Mouse (Mus musculus) hindbrain, embryonic 15.5 days (tissue): ENCODE results near the gene Eng. TPM values are rescaled to one million over a fixed set of nuclear protein-coding genes. Genes with fewer than 3 reads are reported as not detected.

Experiments
- microRNA counts: library from miRNA; unstranded; fragments of <30 nt; microRNA quantifications from one replicate; lab custom pipeline; 2016
- microRNA-seq: library from miRNA; unstranded; fragments of <30 nt; microRNA quantifications from one replicate; pipeline ENCODE4, GENCODE M21; 2016
- polyA plus RNA-seq: library from polyadenylated mRNA; unstranded; fragments of >200 nt; fragmentation: Nextera tagmentation; extraction: Ambion mirVana; gene quantifications from 2 replicates; pipeline ENCODE4 v1.2.1, GENCODE M21; 2015

Gene Eng
- polyA plus RNA-seq, 1 experiment from 2014 or later = 33.9 TPM

MicroRNAs encoded within 50 kb of the gene (microRNA counts, 519-probe panel; counts per million panel counts)
- microRNA mmu-miR-1954 (lab: Ali Mortazavi, UCI) (not detected), microRNA mmu-miR-2861 (lab: Ali Mortazavi, UCI) (2,025 counts per million, percentile 18 among the panel's probes with 10 or more counts)

Small RNAs within 50 kb of the gene (microRNA-seq; reads per million reads assigned to microRNA genes)
- not detected for gene Gm47291
- not detected for gene Mir1954
- not detected for gene Mir2861
- gene Mir3960 = not detected
- gene Mir8093 = not detected

Other genes starting within 250 kb of the Eng start
- 4.8 and 5.8 TPM in 2 replicates for gene Naif1, start 196.1 kb upstream of the Eng start, polyA plus RNA-seq
- gene Slc25a25, start 195.2 kb upstream of the Eng start, polyA plus RNA-seq = 51.4 and 54.4 TPM in 2 replicates
- 7.5 and 9.5 TPM in 2 replicates for gene Fam102a, start 111.3 kb upstream of the Eng start, polyA plus RNA-seq
- gene Dpm2, start 75.7 kb upstream of the Eng start, polyA plus RNA-seq = 138 and 140 TPM in 2 replicates
- 11.9 and 15.3 TPM in 2 replicates for gene Pip5kl1, start 71.8 kb upstream of the Eng start, polyA plus RNA-seq
- gene 9430097D07Rik, start 70.9 kb upstream of the Eng start, polyA plus RNA-seq = 0.79 and 0.87 TPM in 2 replicates
- gene St6galnac4, start 59.5 kb upstream of the Eng start, polyA plus RNA-seq = 41.2 and 41.9 TPM in 2 replicates
- gene St6galnac6, start 46.9 kb upstream of the Eng start, polyA plus RNA-seq = 24.1 and 27.7 TPM in 2 replicates
- 89.0 and 95.9 TPM in 2 replicates for gene Ak1, start 24.8 kb upstream of the Eng start, polyA plus RNA-seq
- gene Fpgs, start 57.5 kb downstream of the Eng start, polyA plus RNA-seq = 20.4 and 22.7 TPM in 2 replicates
- gene Cdk9, start 66.5 kb downstream of the Eng start, polyA plus RNA-seq = 69.0 and 73.4 TPM in 2 replicates
- gene Sh2d3c, start 74.5 kb downstream of the Eng start, polyA plus RNA-seq = 50.1 and 53.3 TPM in 2 replicates
- 3.4 and 3.5 TPM in 2 replicates for gene 6330409D20Rik, start 94.4 kb downstream of the Eng start, polyA plus RNA-seq
- 50.3 and 53.3 TPM in 2 replicates for gene Tor2a, start 110.6 kb downstream of the Eng start, polyA plus RNA-seq
- 0.59 and 0.62 TPM in 2 replicates for gene Ttc16, start 129.0 kb downstream of the Eng start, polyA plus RNA-seq
- gene Ptrh1, start 129.2 kb downstream of the Eng start, polyA plus RNA-seq = 4.3 and 5.0 TPM in 2 replicates
- 1.3 and 2.0 TPM in 2 replicates for gene Cfap157, start 137.8 kb downstream of the Eng start, polyA plus RNA-seq
- 296 and 323 TPM in 2 replicates for gene Stxbp1, start 200.7 kb downstream of the Eng start, polyA plus RNA-seq
- 33.5 and 33.9 TPM in 2 replicates for gene Fam129b, start 229.5 kb downstream of the Eng start, polyA plus RNA-seq